Mouse (Mus musculus) forebrain, embryonic 16.5 days (tissue): ENCODE data around the gene Spint4. TPM values are rescaled to one million over a fixed set of nuclear protein-coding genes. Genes with fewer than 3 reads are reported as not detected.

Experiments used
- ATAC-seq: fragments of 200-750 bp; cut with Nextera tagmentation; 2 replicates; pipeline ENCODE4 v1.8.0; 2017; ENCODE audit warnings: mild to moderate bottlenecking, moderate library complexity
- H3K27ac ChIP-seq: fragments of 300-500 bp; sonication (generic); 2 replicates; pipeline ENCODE4 v1.5.1; 2014; ENCODE audit warnings: low read length, control low read depth
- H3K27me3 ChIP-seq: fragments of 300-500 bp; sonication (generic); replicated peaks from 2 replicates; pipeline ENCODE4 v1.6.1; 2014; ENCODE audit warnings: low read length; ENCODE audit not compliant: control insufficient read depth, insufficient read depth
- H3K36me3 ChIP-seq: fragments of 300-500 bp; sonication (generic); 2 replicates; pipeline ENCODE4 v1.6.1; 2014; ENCODE audit not compliant: control insufficient read depth, insufficient read depth
- H3K4me1 ChIP-seq: fragments of 300-500 bp; sonication (generic); replicated peaks from 2 replicates; pipeline ENCODE4 v1.6.1; 2014; ENCODE audit warnings: low read length; ENCODE audit not compliant: control insufficient read depth, insufficient read depth
- H3K4me2 ChIP-seq: fragments of 300-500 bp; sonication (generic); 2 replicates; pipeline ENCODE4 v1.6.1; 2014; ENCODE audit warnings: mild to moderate bottlenecking, low read length, control low read depth
- H3K4me3 ChIP-seq: fragments of 300-500 bp; sonication (generic); replicated peaks from 2 replicates; pipeline ENCODE4 v1.5.1; 2014; ENCODE audit warnings: mild to moderate bottlenecking, low read length, control low read depth
- H3K9ac ChIP-seq: fragments of 300-500 bp; sonication (generic); replicated peaks from 2 replicates; pipeline ENCODE4 v1.6.1; 2014; ENCODE audit warnings: low read depth, low read length, control low read depth
- H3K9me3 ChIP-seq: fragments of 300-500 bp; sonication (generic); 2 replicates; pipeline ENCODE4 v1.6.1; 2016; ENCODE audit warnings: low read length; ENCODE audit not compliant: control insufficient read depth
- WGBS: fragments of 180-500 bp; shearing (Covaris S2); extraction: QIAGEN DNeasy Blood & Tissue Kit; methylation state at CpG from one replicate; pipeline ENCODE4 v1.1.7; 2014; 5-methylcytosine and 5-hydroxymethylcytosine counted together
- polyA plus RNA-seq: library from polyadenylated mRNA; unstranded; fragments of >200 nt; fragmentation: Nextera tagmentation; extraction: Ambion mirVana; gene quantifications from 2 replicates; pipeline ENCODE4 v1.2.1, GENCODE M21; 2015

Spint4 gene
- not detected in 2 replicates for polyA plus RNA-seq

DNA sequence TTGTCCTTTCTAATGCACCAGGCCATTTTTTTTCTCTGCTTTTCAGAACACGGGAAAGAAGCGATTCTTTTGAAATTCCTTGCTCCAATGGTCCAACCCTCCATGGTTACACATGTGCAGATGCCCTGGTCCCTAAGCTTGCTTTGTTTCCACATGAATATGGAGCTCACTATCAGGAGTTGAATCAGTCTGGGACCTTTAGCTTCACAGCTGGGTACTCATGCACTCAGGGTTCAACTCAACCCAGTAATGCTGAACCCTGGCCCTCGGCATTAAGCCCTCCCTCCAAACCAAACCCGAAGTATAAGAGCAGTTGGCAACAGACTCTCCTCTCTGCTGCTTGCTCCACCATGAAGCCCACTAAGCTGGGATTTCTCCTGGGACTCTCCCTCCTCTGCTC, at the start of gene Spint4:
TSS of gene Spint4 (plus strand) at position 301 of the 400 bp plus-strand sequence.
- Histone ChIP-seq H3K36me3 (no peaks in the 10 kb centered on the region), H3K27ac (no peak within 1 kb of the TSS), H3K4me3 (no peak within 1 kb of the TSS), H3K4me1 (no peaks in the 10 kb centered on the region), H3K4me2 (no peak within 1 kb of the TSS), H3K9ac (no peak within 1 kb of the TSS), H3K27me3 (no peaks in the 10 kb centered on the region), H3K9me3 (no peaks in the 10 kb centered on the region)
- 72% methylated on average over 4 of the region's 4 CpGs for WGBS
- ATAC-seq: no peak

DNA sequence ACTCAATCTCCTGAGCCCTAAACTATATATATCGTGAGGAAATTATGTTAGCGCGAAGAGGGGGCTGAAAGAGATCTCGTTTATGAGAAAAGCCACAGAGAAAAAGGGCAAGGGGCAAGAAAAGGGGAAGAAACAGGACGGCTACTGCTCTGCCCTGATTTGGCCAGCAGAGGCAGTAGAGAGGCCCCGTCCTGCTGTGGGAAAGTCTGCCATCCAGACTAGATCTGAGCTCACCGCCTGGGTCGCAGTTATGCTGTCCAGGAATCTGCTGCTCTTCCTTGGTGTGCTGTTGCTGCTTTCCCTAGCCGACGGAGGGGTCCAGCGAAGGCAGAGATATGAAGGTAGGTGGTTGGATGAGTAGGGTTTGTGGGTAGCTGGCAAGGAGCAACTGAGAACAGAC, 42.4 kb upstream of the Spint4 start, which contains the start of gene Wfdc10:
TSS of gene Wfdc10 (plus strand) at position 189 of the 400 bp plus-strand sequence.
- Histone ChIP-seq H3K27me3 (no peaks in the 10 kb centered on the region), H3K4me1 (no peaks in the 10 kb centered on the region), H3K27ac (no peak within 1 kb of the TSS), H3K9me3 (no peaks in the 10 kb centered on the region), H3K36me3 (no peaks in the 10 kb centered on the region), H3K4me2 (no peak within 1 kb of the TSS), H3K9ac (no peak within 1 kb of the TSS), H3K4me3 (no peak within 1 kb of the TSS)
- WGBS: 15% methylated on average over 11 of the region's 11 CpGs
- no peak for ATAC-seq

DNA sequence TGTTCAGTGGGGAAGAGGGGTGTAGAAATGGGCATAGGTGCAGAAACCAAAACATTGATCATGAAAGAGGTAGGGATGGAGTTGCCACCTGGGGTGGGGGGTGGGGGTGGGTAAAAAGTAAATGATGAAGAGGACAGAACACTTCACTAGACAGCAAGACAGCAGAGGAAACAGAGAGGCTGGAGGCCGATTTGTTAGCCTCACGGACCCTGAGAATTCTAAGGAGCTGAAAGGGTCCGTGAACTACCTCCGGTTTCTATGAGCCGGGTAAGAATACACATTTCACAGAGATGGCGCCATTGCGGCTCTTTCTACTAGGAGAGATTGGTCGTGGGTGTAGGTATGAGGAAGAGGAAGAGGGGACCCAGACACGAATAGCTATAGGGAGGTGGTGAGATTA, 41.8 kb upstream of the Spint4 start, which contains the start of gene Wfdc9:
TSS of gene Wfdc9 (minus strand) at position 101 of the 400 bp plus-strand sequence.
- 84% methylated on average over 9 of the region's 9 CpGs for WGBS
- Histone ChIP-seq H3K4me1 (no peaks in the 10 kb centered on the region), H3K27me3 (no peaks in the 10 kb centered on the region), H3K4me2 (no peak within 1 kb of the TSS), H3K9me3 (no peaks in the 10 kb centered on the region), H3K4me3 (no peak within 1 kb of the TSS), H3K27ac (no peak within 1 kb of the TSS), H3K9ac (no peak within 1 kb of the TSS), H3K36me3 (no peaks in the 10 kb centered on the region)
- no peak for ATAC-seq

DNA sequence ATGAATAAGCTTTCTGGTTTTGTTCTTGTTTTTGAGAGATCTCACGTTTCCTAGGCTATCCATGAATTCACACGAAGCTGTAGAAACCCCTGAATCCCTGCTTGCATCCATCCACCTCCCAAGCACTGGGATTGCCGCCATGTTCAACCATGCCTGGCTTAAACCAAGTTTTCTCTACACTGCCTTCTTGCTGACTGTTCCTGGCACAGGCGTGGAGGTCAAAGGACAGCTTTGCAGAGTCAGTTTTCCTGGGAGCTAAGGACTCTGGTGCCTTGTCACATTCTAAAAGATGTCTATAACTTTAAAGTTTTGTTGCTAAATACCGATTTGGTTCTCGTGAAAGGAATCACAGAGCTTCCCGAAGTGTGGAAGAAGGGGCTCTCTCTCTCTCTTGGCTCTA, 33.5 kb upstream of the Spint4 start:
- Histone ChIP-seq H3K27ac (no peak overlapping the region), H3K4me1 (no peaks in the 10 kb centered on the region), H3K9me3 (no peaks in the 10 kb centered on the region), H3K27me3 (no peaks in the 10 kb centered on the region), H3K4me3 (no peak overlapping the region), H3K9ac (no peak overlapping the region), H3K36me3 (no peaks in the 10 kb centered on the region), H3K4me2 (no peak overlapping the region)
- ATAC-seq: no peak
- whole genome bisulfite sequencing: 90% methylated on average over 7 of the region's 7 CpGs

DNA sequence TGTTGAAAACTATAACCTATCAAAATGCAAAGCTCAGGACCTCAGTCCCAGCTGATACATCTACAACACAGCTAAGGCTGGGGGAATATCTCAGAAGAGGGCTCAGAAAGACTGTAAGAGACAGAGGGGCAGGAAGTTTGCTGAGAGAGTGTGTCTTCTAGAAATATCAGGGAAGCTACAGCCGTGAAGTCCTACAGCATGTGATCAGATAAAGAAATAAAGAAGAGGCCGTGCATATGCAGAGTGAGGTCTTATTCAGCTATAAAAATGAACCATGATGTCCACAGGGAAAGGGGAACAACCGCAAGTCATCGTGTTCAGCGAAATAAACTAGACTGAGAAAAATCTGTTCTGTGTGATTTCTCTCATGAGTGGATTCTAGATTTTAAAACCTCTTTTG, 28.0 kb upstream of the Spint4 start:
- H3K4me3 ChIP-seq: no peak overlapping the region
- WGBS: 90% methylated on average over 5 of the region's 5 CpGs
- no peak for ATAC-seq
- H3K4me2 ChIP-seq: no peak overlapping the region
- H3K36me3 ChIP-seq: no peaks in the 10 kb centered on the region
- no peak overlapping the region for H3K9ac ChIP-seq
- H3K4me1 ChIP-seq: no peaks in the 10 kb centered on the region
- H3K27me3 ChIP-seq: no peaks in the 10 kb centered on the region
- H3K9me3 ChIP-seq: no peaks in the 10 kb centered on the region
- H3K27ac ChIP-seq: no peak overlapping the region

DNA sequence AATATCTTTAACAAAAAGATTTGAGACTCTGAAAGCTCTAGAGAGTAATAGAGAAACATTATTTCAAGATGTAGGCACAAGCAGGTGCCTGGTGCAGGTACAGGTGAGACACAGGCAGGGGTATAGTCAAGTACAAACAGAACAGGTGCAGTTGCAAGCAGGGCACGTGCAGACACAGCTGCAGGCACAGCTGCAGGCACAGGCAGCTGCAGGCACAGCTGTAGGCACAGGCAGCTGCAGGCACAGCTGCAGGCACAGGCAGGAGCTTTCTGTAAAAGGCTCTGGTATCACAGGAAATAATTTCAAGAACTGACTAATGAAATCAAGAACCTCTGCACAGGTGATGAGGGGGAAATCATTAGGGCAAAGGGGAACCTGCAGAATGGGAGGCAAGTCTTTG, 27.4 kb upstream of the Spint4 start:
- no peak overlapping the region for H3K9ac ChIP-seq
- no peak for ATAC-seq
- 32% methylated on average over 1 of the region's 1 CpGs for WGBS
- no peak overlapping the region for H3K27ac ChIP-seq
- no peaks in the 10 kb centered on the region for H3K36me3 ChIP-seq
- H3K4me2 ChIP-seq: no peak overlapping the region
- no peaks in the 10 kb centered on the region for H3K9me3 ChIP-seq
- no peaks in the 10 kb centered on the region for H3K27me3 ChIP-seq
- no peak overlapping the region for H3K4me3 ChIP-seq
- no peaks in the 10 kb centered on the region for H3K4me1 ChIP-seq

DNA sequence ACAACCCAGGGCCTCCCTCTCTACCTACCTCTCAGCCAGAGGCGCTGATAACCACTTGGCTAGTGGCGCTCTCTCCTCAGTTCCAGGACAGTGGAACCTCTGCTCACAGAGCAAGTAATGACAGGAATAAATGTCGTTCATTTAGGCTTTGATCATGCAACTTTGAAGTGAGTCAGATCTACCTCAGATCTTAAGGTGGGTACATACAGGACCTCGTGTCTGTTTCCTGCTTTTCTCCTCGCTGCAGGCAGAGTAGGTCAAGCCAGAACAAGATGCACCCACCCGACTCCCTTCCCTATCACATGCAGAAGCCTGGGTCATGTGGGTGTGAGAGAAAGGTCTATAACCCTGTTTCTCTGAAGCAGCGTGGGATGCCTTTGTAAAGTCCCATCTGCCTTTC, 24.3 kb upstream of the Spint4 start, which contains the start of gene Wfdc11:
TSS of gene Wfdc11 (minus strand) at position 101 of the 400 bp plus-strand sequence.
- peaks cover 3% of the 10 kb centered on the region; the same call in 1 of the 2 replicates for H3K4me1 ChIP-seq
- no peaks in the 10 kb centered on the region for H3K27me3 ChIP-seq
- no peak for ATAC-seq
- H3K4me2 ChIP-seq: no peak within 1 kb of the TSS
- no peak within 1 kb of the TSS for H3K4me3 ChIP-seq
- H3K36me3 ChIP-seq: no peaks in the 10 kb centered on the region
- no peak within 1 kb of the TSS for H3K27ac ChIP-seq
- WGBS: 84% methylated on average over 7 of the region's 7 CpGs
- H3K9me3 ChIP-seq: no peaks in the 10 kb centered on the region
- no peak within 1 kb of the TSS for H3K9ac ChIP-seq

DNA sequence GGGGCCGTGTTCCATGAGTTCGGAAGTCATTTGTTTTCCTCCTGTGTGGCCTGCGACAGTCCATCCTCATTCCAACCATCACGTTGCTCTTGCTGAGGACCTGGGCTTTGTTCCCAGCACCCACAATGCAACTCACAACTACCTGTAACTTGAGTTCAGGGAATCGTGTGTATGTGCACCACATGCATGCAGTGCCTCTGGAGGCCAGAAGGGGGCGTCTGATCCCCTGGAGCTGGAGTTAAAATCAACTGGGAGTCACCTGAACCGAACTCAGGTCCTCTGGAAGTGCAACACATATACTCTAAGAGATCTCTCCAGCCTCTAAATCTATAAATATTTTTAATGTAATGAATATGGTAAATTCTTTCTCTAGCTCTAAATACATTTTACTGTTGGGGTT, 22.2 kb upstream of the Spint4 start:
- peaks cover 3% of the 10 kb centered on the region; the same call in 1 of the 2 replicates for H3K4me1 ChIP-seq
- H3K9ac ChIP-seq: no peak overlapping the region
- H3K9me3 ChIP-seq: no peaks in the 10 kb centered on the region
- 79% methylated on average over 7 of the region's 7 CpGs for WGBS
- no peaks in the 10 kb centered on the region for H3K36me3 ChIP-seq
- H3K27ac ChIP-seq: no peak overlapping the region
- no peaks in the 10 kb centered on the region for H3K27me3 ChIP-seq
- ATAC-seq: no peak
- no peak overlapping the region for H3K4me3 ChIP-seq
- H3K4me2 ChIP-seq: no peak overlapping the region

DNA sequence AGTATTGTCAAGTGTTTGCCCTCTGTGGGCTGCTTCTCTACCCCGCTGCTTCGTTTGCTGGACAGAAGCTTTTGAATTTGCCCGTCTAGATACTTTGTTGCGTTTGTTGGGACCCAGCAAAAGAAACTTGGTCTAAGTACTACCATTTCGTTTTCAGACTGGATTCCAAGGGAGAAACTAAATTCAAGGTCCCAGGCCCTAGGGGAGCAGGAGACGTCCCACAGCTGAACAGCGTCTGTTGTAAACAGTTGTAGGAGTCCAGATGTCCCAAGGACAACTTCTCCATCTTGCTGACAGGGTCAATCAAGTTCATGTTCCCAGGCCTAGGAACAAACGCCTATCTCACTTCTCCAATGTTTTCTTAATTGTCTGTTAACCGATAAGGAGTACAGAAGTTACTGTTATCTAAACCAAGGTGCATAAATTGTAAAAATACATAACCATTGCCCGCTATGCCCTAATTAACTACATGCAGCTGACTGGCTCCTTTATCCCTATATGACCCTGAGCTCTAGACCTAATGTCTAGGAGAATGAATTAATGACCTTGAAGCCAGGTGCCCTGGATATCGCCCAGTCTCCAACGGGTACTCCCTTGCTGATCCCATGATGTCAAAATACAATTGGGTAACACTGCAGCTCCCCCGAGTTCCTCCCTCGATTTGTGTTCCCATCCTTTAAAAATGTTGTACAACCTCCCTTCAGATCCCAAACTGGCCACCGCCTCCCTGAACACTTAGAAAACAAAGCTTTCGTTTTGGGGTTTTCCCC, 21.2 kb upstream of the Spint4 start:
- WGBS: 85% methylated on average over 16 of the region's 16 CpGs
- no peak for ATAC-seq
- H3K36me3 ChIP-seq: no peaks in the 10 kb centered on the region
- no peaks in the 10 kb centered on the region for H3K9me3 ChIP-seq
- no peaks in the 10 kb centered on the region for H3K27me3 ChIP-seq
- no peak overlapping the region for H3K4me3 ChIP-seq
- no peak overlapping the region for H3K4me2 ChIP-seq
- peaks cover 3% of the 10 kb centered on the region; the same call in 1 of the 2 replicates for H3K4me1 ChIP-seq
- H3K9ac ChIP-seq: no peak overlapping the region
- no peak overlapping the region for H3K27ac ChIP-seq
